Mouse (Mus musculus) C2C12 (cell line): ENCODE data around the gene Prr12. TPM values are rescaled to one million over a fixed set of nuclear protein-coding genes. Genes with fewer than 3 reads are reported as not detected.

Source experiments
- H3K27me3 ChIP-seq: one replicate; pipeline ENCODE4 v1.6.1; 2011; ENCODE audit not compliant: control insufficient read depth, insufficient read depth, insufficient read length
- H3K36me3 ChIP-seq: one replicate; pipeline ENCODE4 v1.6.1; 2011; ENCODE audit not compliant: control insufficient read depth, insufficient read depth
- H3K4me3 ChIP-seq: one replicate; pipeline ENCODE4 v1.5.1; 2011; ENCODE audit warnings: mild to moderate bottlenecking, control low read depth; ENCODE audit not compliant: poor library complexity, insufficient read depth, severe bottlenecking
- H3K79me2 ChIP-seq: one replicate; pipeline ENCODE4 v1.6.1; 2011; ENCODE audit not compliant: control insufficient read depth, insufficient read depth
- H3K79me3 ChIP-seq: one replicate; pipeline ENCODE4 v1.6.1; 2011; ENCODE audit warnings: low read depth, control low read depth
- H3ac ChIP-seq: one replicate; pipeline ENCODE3; 2011; ENCODE audit warnings: low read depth; ENCODE audit not compliant: control insufficient read depth, insufficient read length
- CEBPB ChIP-seq: IDR thresholded peaks from one replicate; pipeline ENCODE4 v1.6.1; 2011; ENCODE audit warnings: low read depth, mild to moderate bottlenecking, control low read depth, moderate library complexity
- CTCF ChIP-seq: IDR thresholded peaks from one replicate; pipeline ENCODE4 v1.5.1; 2011; ENCODE audit not compliant: control insufficient read depth, insufficient read depth, insufficient read length
- FOSL1 ChIP-seq: IDR thresholded peaks from one replicate; pipeline ENCODE4 v1.8.0; 2011; ENCODE audit warnings: mild to moderate bottlenecking, low read length; ENCODE audit not compliant: poor library complexity, insufficient read depth, severe bottlenecking
- MAX ChIP-seq: IDR thresholded peaks from one replicate; pipeline ENCODE4 v1.6.1; 2011; ENCODE audit warnings: mild to moderate bottlenecking, control low read depth
- MYOD1 ChIP-seq: IDR thresholded peaks from one replicate; pipeline ENCODE4 v1.6.1; 2011; ENCODE audit warnings: low read depth; ENCODE audit not compliant: control insufficient read depth, insufficient read length
- MYOG ChIP-seq: IDR thresholded peaks from one replicate; pipeline ENCODE4 v1.6.1; 2011; ENCODE audit not compliant: control insufficient read depth, insufficient read length; ENCODE audit errors: extremely low read depth
- USF1 ChIP-seq: IDR thresholded peaks from one replicate; pipeline ENCODE4 v1.6.1; 2011; ENCODE audit warnings: low read depth, mild to moderate bottlenecking, control low read depth, moderate library complexity
- polyA plus RNA-seq: library from polyadenylated mRNA; unstranded; fragments of >200 nt; fragmentation: generic; extraction: Trizol; gene quantifications from one replicate; pipeline ENCODE4 v1.2.1, GENCODE M21; 2012; ENCODE audit warnings: missing spikeins

Gene Prr12
- polyA plus RNA-seq, 1 experiment: 14.2 TPM

DNA sequence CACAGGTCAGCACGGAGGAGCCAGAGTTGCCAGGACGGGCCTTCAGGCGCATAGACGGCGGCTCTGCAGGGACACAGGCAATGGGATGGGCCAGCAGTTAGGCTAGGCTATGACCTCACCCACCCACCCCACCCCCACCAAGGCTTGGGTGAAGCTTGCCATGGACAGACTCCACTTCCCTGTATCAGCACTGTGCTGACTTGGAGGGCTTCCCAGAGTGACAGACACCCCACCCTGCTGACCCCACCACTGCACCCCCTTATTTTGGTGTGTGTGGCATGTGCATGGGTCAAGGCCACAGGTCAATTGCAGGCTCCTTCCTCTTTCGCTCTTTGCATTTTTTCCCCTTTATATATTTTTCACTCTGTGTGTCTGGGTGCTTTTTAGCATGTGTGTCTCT, 42.7 kb upstream of the Prr12 start:
- no peaks in the 10 kb centered on the region for H3K27me3 ChIP-seq
- no peaks in the 10 kb centered on the region for H3K79me3 ChIP-seq
- no peaks in the 10 kb centered on the region for H3K79me2 ChIP-seq
- H3K4me3 ChIP-seq: no peak overlapping the region
- no peaks in the 10 kb centered on the region for H3K36me3 ChIP-seq
- no peak for TF ChIP-seq CEBPB
- TF ChIP-seq MYOD1: no peak
- no peak for TF ChIP-seq MAX
- TF ChIP-seq MYOG: no peak
- no peak for TF ChIP-seq CTCF
- TF ChIP-seq USF1: no peak
- no peak overlapping the region for H3ac ChIP-seq

DNA sequence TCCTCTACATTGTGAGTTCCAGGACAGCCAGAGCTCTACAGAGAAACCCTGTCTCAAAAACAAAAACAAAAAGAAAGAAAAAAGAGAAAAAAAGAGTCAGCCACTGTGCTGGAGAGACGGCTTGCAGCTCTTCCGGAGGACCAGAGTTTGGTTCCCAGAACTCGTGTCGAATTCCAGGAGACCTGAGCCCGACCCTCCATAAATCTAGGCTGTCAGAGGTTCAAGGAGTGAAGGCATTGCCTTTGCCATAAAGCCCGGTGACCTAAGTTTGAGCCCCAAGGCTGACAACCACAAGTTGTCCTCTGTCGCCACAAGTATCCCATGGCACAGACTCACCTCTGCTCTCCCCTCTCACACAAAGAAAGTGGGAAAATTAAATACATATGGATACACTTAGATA, 41.4 kb upstream of the Prr12 start:
- Histone ChIP-seq H3K27me3 (no peaks in the 10 kb centered on the region), H3K79me2 (no peaks in the 10 kb centered on the region), H3ac (no peak overlapping the region), H3K79me3 (no peaks in the 10 kb centered on the region), H3K4me3 (no peak overlapping the region), H3K36me3 (no peaks in the 10 kb centered on the region)
- TF ChIP-seq MAX (no peak), USF1 (no peak), MYOD1 (no peak), CTCF (no peak), MYOG (no peak), FOSL1 (no peak), CEBPB (no peak)

GRCm38 (mm10) chr7:45093516-45093905, 40.8 kb upstream of the Prr12 start:
- Histone ChIP-seq H3K79me3 (no peaks in the 10 kb centered on the region), H3K36me3 (no peaks in the 10 kb centered on the region), H3K79me2 (no peaks in the 10 kb centered on the region), H3ac (no peak overlapping the region), H3K27me3 (no peaks in the 10 kb centered on the region), H3K4me3 (no peak overlapping the region)
- TF ChIP-seq CEBPB (no peak), FOSL1 (no peak), USF1 (no peak), MYOG (no peak), MAX (no peak)

- Histone ChIP-seq H3K4me3 (no peak overlapping the region), H3ac (no peak overlapping the region), H3K36me3 (no peaks in the 10 kb centered on the region), H3K27me3 (no peaks in the 10 kb centered on the region), H3K79me2 (no peaks in the 10 kb centered on the region), H3K79me3 (no peaks in the 10 kb centered on the region)
- no peak for TF ChIP-seq FOSL1
- TF ChIP-seq MAX: no peak
- TF ChIP-seq CEBPB: no peak
- TF ChIP-seq MYOD1: no peak
- TF ChIP-seq USF1: no peak
- TF ChIP-seq CTCF: no peak
- no peak for TF ChIP-seq MYOG
Observed at GRCm38 (mm10) chr7:45092828-45093515, 40.3 kb upstream of the Prr12 start.

DNA sequence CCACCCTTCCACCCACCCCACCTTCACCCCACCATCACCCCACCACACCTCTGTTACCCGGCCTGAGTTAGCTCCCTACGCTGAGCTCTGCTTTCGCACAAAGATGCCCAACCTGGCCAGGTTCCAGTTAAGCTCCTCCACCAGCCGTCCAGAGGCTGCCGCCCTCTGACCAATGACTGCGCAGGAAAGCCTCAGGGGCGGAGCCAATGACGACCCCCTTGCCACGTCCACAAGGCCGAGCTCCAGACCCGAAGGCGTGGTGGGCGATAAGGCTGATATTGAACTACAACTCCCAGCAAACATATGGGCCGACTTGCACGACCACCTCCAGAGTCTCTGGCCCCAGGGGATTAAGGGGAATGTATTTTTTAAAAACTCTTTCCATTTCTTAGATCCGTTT, 39.4 kb upstream of the Prr12 start, which contains the start of gene Rcn3:
Gene Rcn3 (minus strand): TSS at position 174 of the 400 bp plus-strand sequence.
- Histone ChIP-seq H3K27me3 (no peaks in the 10 kb centered on the region), H3K36me3 (no peaks in the 10 kb centered on the region), H3K79me3 (no peaks in the 10 kb centered on the region), H3ac (peak within 1 kb of the TSS; percentile 41), H3K4me3 (peak within 1 kb of the TSS; percentile 14), H3K79me2 (no peaks in the 10 kb centered on the region)
- no peak for TF ChIP-seq MAX
- no peak for TF ChIP-seq USF1
- no peak for TF ChIP-seq CEBPB
- TF ChIP-seq MYOD1: no peak
- no peak for TF ChIP-seq MYOG
